Mouse (Mus musculus) liver, embryonic 14.5 days (tissue): ENCODE measurements around the gene Arrdc1. TPM values are rescaled to one million over a fixed set of nuclear protein-coding genes. Genes with fewer than 3 reads are reported as not detected.

Source experiments
- ATAC-seq: fragments of 200-750 bp; cut with Nextera tagmentation; 2 replicates; pipeline ENCODE4 v1.8.0; 2017; ENCODE audit warnings: moderate number of reproducible peaks, mild to moderate bottlenecking, moderate library complexity; ENCODE audit not compliant: insufficient read depth
- DNase-seq, 3 experiments: peaks; one replicate each; pipeline ENCODE4 v3.0.0-alpha.2; 2012 to 2013; ENCODE audit warnings: low read depth in 3 of 3, low spot score in 3 of 3
- H3K27ac ChIP-seq: fragments of 300-500 bp; sonication (generic); 2 replicates; pipeline ENCODE4 v1.5.1; 2014; ENCODE audit warnings: moderate library complexity, mild to moderate bottlenecking, control low read depth, inconsistent platforms
- H3K27me3 ChIP-seq: fragments of 300-500 bp; sonication (generic); 2 replicates; pipeline ENCODE4 v1.6.1; 2014; ENCODE audit warnings: mild to moderate bottlenecking, low read length, moderate library complexity; ENCODE audit not compliant: control insufficient read depth, insufficient read depth
- H3K36me3 ChIP-seq: fragments of 300-500 bp; sonication (generic); replicated peaks from 2 replicates; pipeline ENCODE4 v1.6.1; 2014; ENCODE audit warnings: low read depth; ENCODE audit not compliant: control insufficient read depth, insufficient read depth
- H3K4me1 ChIP-seq, 2 experiments: fragments of 200-500 bp in 1 of 2; fragments of 300-500 bp in 1 of 2; sonication (generic) in 1 of 2; replicated peaks; 2 replicates each; pipeline ENCODE4 v1.6.1; 2012 to 2014; ENCODE audit warnings: antibody characterized with exemption in 1 of 2, inconsistent platforms in 1 of 2, low read length in 1 of 2; ENCODE audit not compliant: control insufficient read depth in 2 of 2, insufficient read depth in 2 of 2
- H3K4me2 ChIP-seq: fragments of 300-500 bp; sonication (generic); 2 replicates; pipeline ENCODE4 v1.6.1; 2014; ENCODE audit warnings: low read depth, mild to moderate bottlenecking, control low read depth, moderate library complexity
- H3K4me3 ChIP-seq, 2 experiments: fragments of 200-500 bp in 1 of 2; fragments of 300-500 bp in 1 of 2; sonication (generic) in 1 of 2; 2 replicates each; pipeline ENCODE4 v1.5.1; 2012 to 2014; ENCODE audit warnings: low read depth in 2 of 2, low read length in 2 of 2, mild to moderate bottlenecking in 2 of 2, control low read depth in 1 of 2, inconsistent platforms in 1 of 2, moderate library complexity in 1 of 2; ENCODE audit not compliant: insufficient read depth in 1 of 2
- H3K9ac ChIP-seq: fragments of 300-500 bp; sonication (generic); replicated peaks from 2 replicates; pipeline ENCODE4 v1.6.1; 2014; ENCODE audit warnings: mild to moderate bottlenecking, control low read depth, moderate library complexity
- H3K9me3 ChIP-seq: fragments of 300-500 bp; sonication (generic); 2 replicates; pipeline ENCODE4 v1.6.1; 2016; ENCODE audit warnings: low read length, mixed read lengths; ENCODE audit not compliant: control insufficient read depth
- CTCF ChIP-seq: IDR thresholded peaks from 2 replicates; pipeline ENCODE4 v1.5.1; 2016; ENCODE audit warnings: antibody characterized with exemption, low read depth, control low read depth
- EP300 ChIP-seq: IDR thresholded peaks from 2 replicates; pipeline ENCODE4 v1.6.1; 2016; ENCODE audit warnings: antibody characterized with exemption, low read depth
- WGBS: fragments of 180-500 bp; shearing (Covaris S2); extraction: QIAGEN DNeasy Blood & Tissue Kit; methylation state at CpG from one replicate; pipeline ENCODE4 v1.1.7; 2014; ENCODE audit not compliant: insufficient replicate concordance; 5-methylcytosine and 5-hydroxymethylcytosine counted together
- polyA plus RNA-seq, 2 experiments: library from polyadenylated mRNA; depleted of rRNA in 1 of 2; stranded (reverse) in 1 of 2; unstranded in 1 of 2; fragments of >200 nt; fragmentation: Nextera tagmentation in 1 of 2; extraction: Ambion mirVana in 1 of 2; gene quantifications; 2 replicates each; pipeline versions ENCODE4 v1.2.1 to v1.2.3; 2012 to 2014

Gene Arrdc1
- polyA plus RNA-seq, 2 experiments = 10.9 to 20.8 TPM

DNA sequence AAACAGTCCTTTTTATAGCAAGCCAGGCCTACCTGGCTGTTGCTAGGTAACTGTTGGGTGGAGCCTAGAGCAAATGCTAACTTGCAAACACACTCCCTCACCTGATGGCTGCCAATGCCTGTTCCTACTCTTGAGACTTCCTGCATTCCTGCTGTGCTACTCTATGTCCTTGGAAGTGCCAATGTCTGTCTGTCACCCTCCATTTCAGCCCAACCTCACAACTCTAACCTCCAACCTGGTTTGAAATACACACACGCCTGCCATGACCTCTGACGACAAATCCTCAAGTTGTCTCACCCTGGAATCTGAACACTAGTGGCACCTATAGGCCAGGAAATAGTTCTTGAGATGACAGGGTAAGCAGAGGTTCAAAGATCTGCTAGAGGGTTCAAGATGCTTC is 5.9 kb downstream of the Arrdc1 start:
- no peaks in the 10 kb centered on the region for H3K27me3 ChIP-seq
- 65% methylated on average over 2 of the region's 2 CpGs for WGBS
- TF ChIP-seq EP300 = no peak
- TF ChIP-seq CTCF = no peak
- H3K9ac ChIP-seq = no peak overlapping the region
- H3K27ac ChIP-seq = no peak overlapping the region
- DNase-seq (no peak), ATAC-seq (no peak)
- no peak overlapping the region for H3K4me3 ChIP-seq
- H3K4me2 ChIP-seq = no peak overlapping the region
- no peaks in the 10 kb centered on the region for H3K36me3 ChIP-seq
- peaks cover 3 to 7% of the 10 kb centered on the region in 2 experiments; a peak in 2 of 4 replicates for H3K4me1 ChIP-seq
- no peaks in the 10 kb centered on the region for H3K9me3 ChIP-seq

DNA sequence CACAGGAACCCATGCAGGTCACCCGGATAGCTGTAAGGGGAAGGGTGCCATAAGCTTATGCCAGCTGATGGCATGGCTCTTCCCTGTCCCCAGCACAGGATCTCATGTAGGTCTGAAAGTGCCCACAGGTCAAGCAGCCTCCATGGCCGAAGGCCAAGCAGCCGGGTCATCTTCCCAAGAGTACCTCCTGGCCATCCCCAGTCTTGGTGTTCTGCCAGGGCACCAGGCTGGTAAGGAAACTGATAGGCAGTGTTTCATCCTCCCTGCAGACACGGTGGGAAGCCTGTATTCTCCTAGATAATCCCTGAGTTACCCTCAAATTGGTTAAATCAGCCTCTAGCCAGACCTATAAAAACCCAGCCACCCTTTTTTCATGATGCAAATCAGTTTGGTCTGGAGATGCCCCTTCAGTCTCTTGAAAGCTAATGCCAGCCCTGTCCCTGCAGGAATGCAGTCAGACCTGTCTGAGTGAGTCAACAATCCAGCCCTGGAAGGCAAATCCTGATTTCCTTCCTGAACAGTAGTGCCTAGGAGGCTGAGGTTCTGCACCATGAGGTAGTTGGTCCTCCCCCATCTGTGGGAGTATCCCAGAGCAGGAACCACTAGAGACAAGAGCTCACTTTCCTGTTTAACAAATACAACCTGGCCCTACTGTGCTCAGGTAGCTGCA is 7.1 kb downstream of the Arrdc1 start:
- Histone ChIP-seq H3K27ac (no peak overlapping the region), H3K9me3 (no peaks in the 10 kb centered on the region), H3K4me3 (no peak overlapping the region), H3K36me3 (no peaks in the 10 kb centered on the region), H3K4me2 (no peak overlapping the region), H3K27me3 (no peaks in the 10 kb centered on the region), H3K4me1 (0 out of 4 replicates have a peak, but pooled peaks cover 0 to 2% of the 10 kb centered on the region in 2 experiments), H3K9ac (no peak overlapping the region)
- no peak for TF ChIP-seq CTCF
- TF ChIP-seq EP300 = no peak
- no peak for ATAC-seq
- WGBS = 55% methylated on average over 4 of the region's 4 CpGs
- DNase-seq = no peak

DNA sequence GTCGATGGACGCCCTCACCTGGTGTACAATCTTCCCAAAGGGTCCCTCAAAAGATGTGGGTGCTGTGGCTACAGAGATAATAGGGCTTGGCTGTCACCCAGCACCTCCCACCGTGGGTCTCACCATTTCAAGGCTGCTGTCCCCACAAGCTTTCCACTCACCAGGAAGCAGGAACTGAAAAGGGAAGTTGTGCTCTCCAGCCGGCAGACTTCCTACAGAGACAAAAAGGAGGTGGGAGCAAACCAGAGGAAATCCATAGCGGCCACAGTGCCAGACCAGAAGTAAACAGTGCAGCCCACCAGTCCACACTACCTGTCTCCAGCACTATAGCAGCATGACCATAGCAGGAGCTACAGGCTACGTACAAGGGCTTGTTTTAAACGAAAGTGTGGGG is 8.1 kb downstream of the Arrdc1 start:
- no peak for TF ChIP-seq EP300
- TF ChIP-seq CTCF = no peak
- DNase-seq (no peak), ATAC-seq (no peak)
- Histone ChIP-seq H3K36me3 (no peaks in the 10 kb centered on the region), H3K4me3 (no peak overlapping the region), H3K27ac (no peak overlapping the region), H3K27me3 (no peaks in the 10 kb centered on the region), H3K4me2 (no peak overlapping the region), H3K9ac (no peak overlapping the region), H3K9me3 (no peaks in the 10 kb centered on the region), H3K4me1 (0 out of 4 replicates have a peak, but pooled peaks cover 0 to 2% of the 10 kb centered on the region in 2 experiments)
- 40% methylated on average over 7 of the region's 7 CpGs for WGBS

DNA sequence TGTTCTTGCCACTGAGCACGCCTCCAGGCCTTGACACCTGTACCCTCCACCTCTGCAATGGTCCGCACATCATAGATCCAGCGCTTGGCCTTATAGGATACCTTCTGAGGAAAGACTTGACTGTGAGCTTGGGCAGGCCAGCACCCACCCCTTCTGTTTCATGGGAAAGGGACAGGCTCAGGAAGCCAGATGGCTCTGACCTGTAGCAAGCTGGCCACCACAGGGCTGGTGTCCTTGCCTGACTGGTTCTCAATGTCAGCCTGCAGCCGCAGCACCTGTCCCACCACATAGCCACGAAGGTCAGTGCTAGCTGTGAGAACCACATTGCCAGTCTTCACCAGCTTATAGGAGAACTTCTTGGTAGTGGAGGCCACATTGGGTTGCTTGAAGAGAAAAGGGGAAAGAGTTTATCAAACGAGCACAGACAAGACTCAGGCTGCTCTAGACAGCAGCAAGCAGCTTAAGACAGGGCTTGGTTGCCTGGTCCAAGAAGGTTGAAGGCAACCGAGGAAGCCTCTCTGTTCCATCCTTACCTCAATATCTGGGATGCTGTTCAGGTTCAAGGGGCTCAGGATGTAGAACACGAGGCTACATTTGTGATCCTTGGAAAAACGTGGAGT is 8.6 kb downstream of the Arrdc1 start:
- 0 out of 4 replicates have a peak, but pooled peaks cover 0 to 2% of the 10 kb centered on the region in 2 experiments for H3K4me1 ChIP-seq
- no peak for ATAC-seq
- H3K4me2 ChIP-seq = no peak overlapping the region
- TF ChIP-seq EP300 (no peak), CTCF (no peak)
- H3K4me3 ChIP-seq = no peak overlapping the region
- DNase-seq = no peak
- H3K27me3 ChIP-seq = no peaks in the 10 kb centered on the region
- 62% methylated on average over 9 of the region's 9 CpGs for WGBS
- no peaks in the 10 kb centered on the region for H3K36me3 ChIP-seq
- no peaks in the 10 kb centered on the region for H3K9me3 ChIP-seq
- H3K27ac ChIP-seq = no peak overlapping the region
- H3K9ac ChIP-seq = no peak overlapping the region

DNA sequence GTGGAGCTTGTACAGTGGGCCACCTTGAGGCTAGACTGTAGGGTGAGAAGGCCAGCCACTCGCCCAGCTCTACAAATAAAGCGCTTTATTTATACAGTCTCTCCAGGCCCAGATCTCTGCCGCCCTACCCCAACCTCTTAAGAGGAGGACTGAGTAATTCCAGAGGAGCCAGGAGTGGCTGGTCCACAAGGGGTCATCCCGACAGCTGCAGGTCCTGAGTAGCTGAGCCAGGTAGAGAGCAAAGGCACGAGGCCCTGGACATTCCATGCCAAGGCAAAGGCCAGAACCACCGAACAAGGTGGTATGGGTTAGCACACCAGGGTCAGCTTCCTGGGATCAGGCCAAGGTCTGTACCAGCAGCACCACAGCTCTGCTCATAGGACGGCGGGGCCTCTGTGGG is 9.8 kb downstream of the Arrdc1 start:
- ATAC-seq = no peak
- H3K9me3 ChIP-seq = no peaks in the 10 kb centered on the region
- H3K4me1 ChIP-seq = 0 out of 4 replicates have a peak, but pooled peaks cover 0 to 2% of the 10 kb centered on the region in 2 experiments
- H3K27ac ChIP-seq = no peak overlapping the region
- no peaks in the 10 kb centered on the region for H3K36me3 ChIP-seq
- H3K4me3 ChIP-seq = no peak overlapping the region
- H3K27me3 ChIP-seq = no peaks in the 10 kb centered on the region
- no peak for DNase-seq
- no peak overlapping the region for H3K9ac ChIP-seq
- 74% methylated on average over 8 of the region's 8 CpGs for WGBS
- no peak overlapping the region for H3K4me2 ChIP-seq
- TF ChIP-seq EP300 (no peak), CTCF (no peak)
